Mouse (Mus musculus) stomach, embryonic 16.5 days (tissue): ENCODE data around the gene Pfn3. TPM values are rescaled to one million over a fixed set of nuclear protein-coding genes. Genes with fewer than 3 reads are reported as not detected.

Experiments
- microRNA-seq: library from miRNA; unstranded; fragments of <30 nt; microRNA quantifications from one replicate; pipeline ENCODE4, GENCODE M21; 2016
- polyA plus RNA-seq: library from polyadenylated mRNA; unstranded; fragments of >200 nt; fragmentation: Nextera tagmentation; extraction: Ambion mirVana; gene quantifications from 2 replicates; pipeline ENCODE4 v1.2.1, GENCODE M21; 2015

Gene Pfn3
- polyA plus RNA-seq, 1 experiment from 2014 or later = not detected

Small RNA genes within 50 kb of the gene (microRNA-seq; reads per million reads assigned to microRNA genes)
- gene Mir6943 = not detected

Other genes with a start within 250 kb of the Pfn3 start
- 37.9 and 44.6 TPM in 2 replicates for gene Nsd1, start 205.4 kb downstream of the Pfn3 start, polyA plus RNA-seq
- gene Prelid1, start 94.7 kb downstream of the Pfn3 start, polyA plus RNA-seq = 444 and 484 TPM in 2 replicates
- 76.2 and 79.2 TPM in 2 replicates for gene Rab24, start 93.3 kb downstream of the Pfn3 start, polyA plus RNA-seq
- gene Mxd3, start 85.4 kb downstream of the Pfn3 start, polyA plus RNA-seq = 31.8 and 35.5 TPM in 2 replicates
- gene Lman2, start 52.4 kb downstream of the Pfn3 start, polyA plus RNA-seq = 112 and 113 TPM in 2 replicates
- 1.00 and 1.6 TPM in 2 replicates for gene Rgs14, start 45.5 kb downstream of the Pfn3 start, polyA plus RNA-seq
- gene Slc34a1, start 17.0 kb downstream of the Pfn3 start, polyA plus RNA-seq = 0.14 and 0.17 TPM in 2 replicates
- gene F12, start 11.6 kb upstream of the Pfn3 start, polyA plus RNA-seq = 4.5 and 5.6 TPM in 2 replicates
- 14.6 TPM in 2 replicates for gene Grk6, start 29.8 kb upstream of the Pfn3 start, polyA plus RNA-seq
- gene Prr7, start 49.0 kb upstream of the Pfn3 start, polyA plus RNA-seq = 0.22 and 0.26 TPM in 2 replicates
- gene Dbn1, start 72.9 kb upstream of the Pfn3 start, polyA plus RNA-seq = 111 and 113 TPM in 2 replicates
- 240 and 243 TPM in 2 replicates for gene Pdlim7, start 98.4 kb upstream of the Pfn3 start, polyA plus RNA-seq
- 4.7 and 4.9 TPM in 2 replicates for gene Dok3, start 114.1 kb upstream of the Pfn3 start, polyA plus RNA-seq
- 52.5 and 53.4 TPM in 2 replicates for gene Ddx41, start 121.4 kb upstream of the Pfn3 start, polyA plus RNA-seq
- gene Fam193b, start 155.9 kb upstream of the Pfn3 start, polyA plus RNA-seq = 26.1 and 30.1 TPM in 2 replicates
- gene Tmed9, start 158.5 kb upstream of the Pfn3 start, polyA plus RNA-seq = 162 and 167 TPM in 2 replicates
- 20.5 and 24.5 TPM in 2 replicates for gene B4galt7, start 184.7 kb upstream of the Pfn3 start, polyA plus RNA-seq
- gene Caml, start 207.8 kb upstream of the Pfn3 start, polyA plus RNA-seq = 44.3 and 52.8 TPM in 2 replicates
- 31.2 and 32.5 TPM in 2 replicates for gene Ddx46, start 219.8 kb upstream of the Pfn3 start, polyA plus RNA-seq